Mouse (Mus musculus): Measurements from ENCODE around the gene Cnnm4. TPM values are rescaled to one million over a fixed set of nuclear protein-coding genes. Genes with fewer than 3 reads are reported as not detected.
A peak's percentile ranks its signal among the peaks of the same experiment; 100 is the strongest.

Cnnm4 gene
- total RNA-seq, 1 experiment = 10.7 TPM

DNA sequence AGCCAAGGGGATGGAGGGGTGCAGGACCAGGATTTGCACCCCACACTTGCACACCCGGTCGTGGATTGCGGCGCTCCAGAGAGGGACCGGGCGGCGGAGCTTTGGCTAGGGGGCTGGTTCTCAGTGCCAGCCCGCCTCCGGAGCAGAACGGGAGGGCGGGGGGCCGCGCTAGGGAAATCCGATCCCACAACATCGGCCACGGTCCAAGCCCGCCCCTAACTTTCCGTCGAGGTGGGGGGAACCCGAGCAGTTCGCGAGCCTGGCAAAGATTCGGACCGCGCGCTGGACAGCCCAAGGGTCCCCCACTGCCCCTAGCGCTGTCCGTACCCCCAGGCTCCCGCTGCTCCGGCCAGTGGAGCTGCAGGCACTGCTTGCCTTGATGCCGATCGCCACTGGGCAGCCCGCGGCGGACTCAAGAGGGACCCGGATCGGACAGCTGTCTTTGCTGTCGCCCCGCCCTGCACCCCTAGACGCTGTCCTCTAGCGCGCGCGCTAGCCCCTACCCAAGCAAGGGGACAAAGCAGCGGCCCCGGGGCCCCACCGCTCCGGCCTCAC lies 86.1 kb downstream of the Cnnm4 start:
- Histone ChIP-seq H3K4me3 (ENCODE audit: insufficient read depth in 1 of 2, low read depth in 1 of 2, low read length in 2 of 2, poor library complexity in 1 of 2, severe bottlenecking in 1 of 2) (peak overlapping the region; percentile 89 to 97), H3K36me3 (ENCODE audit: control insufficient read depth, insufficient read depth, low read length, poor library complexity, severe bottlenecking) (no peaks in the 10 kb centered on the region; the same call in 1 of the 2 replicates), H3K9me3 (ENCODE audit: control insufficient read depth, insufficient read depth, low read depth, low read length) (no peaks in the 10 kb centered on the region), H3K9ac (ENCODE audit: insufficient read depth, low read depth, low read length, poor library complexity, severe bottlenecking) (peak overlapping the region; percentile 49), H3K27ac (ENCODE audit: insufficient read depth, low read depth, low read length, poor library complexity, severe bottlenecking) (no peak overlapping the region), H3K4me1 (ENCODE audit: control insufficient read depth in 2 of 2, insufficient read depth in 2 of 2, low read length in 2 of 2, poor library complexity in 1 of 2) (peaks cover 3 to 16% of the 10 kb centered on the region in 2 experiments; a peak in 2 of 4 replicates)
- no peak for TF ChIP-seq CHD2 (IDR thresholded peaks at IDR 0.05; ENCODE audit: low read depth, low read length)
- no peak for TF ChIP-seq HCFC1 (IDR thresholded peaks at IDR 0.05; ENCODE audit: borderline replicate concordance, insufficient read depth, low read length)
- no peak for TF ChIP-seq MAFK (IDR thresholded peaks at IDR 0.05; ENCODE audit: insufficient read depth, low read depth, low read length)
- no peak for TF ChIP-seq ZC3H11A (IDR thresholded peaks at IDR 0.05; ENCODE audit: borderline replicate concordance, low read depth, low read length)
- no peak for TF ChIP-seq ZNF384 (IDR thresholded peaks at IDR 0.05; ENCODE audit: low read depth, low read length)
- in situ Hi-C loops (cut with MboI; ENCODE audit: low sequenced_read_pairs in 2 of 2, unreplicated experiment in 2 of 2) = no loop called here
- no peak for DNase-seq (ENCODE audit: low read depth, low spot score)

Other genes starting within 250 kb of the Cnnm4 start
- 136 and 169 TPM in 2 replicates for gene Uggt1, start 226.9 kb upstream of the Cnnm4 start, total RNA-seq (2012; rRNA removed)
- 0.18 and 0.26 TPM in 2 replicates for gene Neurl3, start 196.9 kb upstream of the Cnnm4 start, total RNA-seq (2012; rRNA removed)
- gene Arid5a, start 163.9 kb upstream of the Cnnm4 start, total RNA-seq (2012; rRNA removed) = 5.2 and 7.9 TPM in 2 replicates
- 27.0 and 31.8 TPM in 2 replicates for gene Kansl3, start 102.4 kb upstream of the Cnnm4 start, total RNA-seq (2012; rRNA removed)
- 0.13 and 0.21 TPM in 2 replicates for gene Fer1l5, start 99.3 kb upstream of the Cnnm4 start, total RNA-seq (2012; rRNA removed)
- 10.9 and 13.0 TPM in 2 replicates for gene Lman2l, start 26.3 kb upstream of the Cnnm4 start, total RNA-seq (2012; rRNA removed)
- gene Cnnm3, start 40.2 kb downstream of the Cnnm4 start, total RNA-seq (2012; rRNA removed) = 28.6 and 50.7 TPM in 2 replicates
- 5.0 and 5.5 TPM in 2 replicates for gene Ankrd23, start 65.3 kb downstream of the Cnnm4 start, total RNA-seq (2012; rRNA removed)
- 0.21 TPM in 1 of 2 replicates, not detected in the other for gene Gm42417, start 67.8 kb downstream of the Cnnm4 start, total RNA-seq (2012; rRNA removed)
- gene Ankrd39, start 75.8 kb downstream of the Cnnm4 start, total RNA-seq (2012; rRNA removed) = 11.3 and 15.7 TPM in 2 replicates
- 9.8 and 10.0 TPM in 2 replicates for gene Sema4c, start 86.7 kb downstream of the Cnnm4 start, total RNA-seq (2012; rRNA removed)
- gene Fam178b, start 211.6 kb downstream of the Cnnm4 start, total RNA-seq (2012; rRNA removed) = 8.0 and 11.2 TPM in 2 replicates
- 598 and 769 TPM in 2 replicates for gene Cox5b, start 219.8 kb downstream of the Cnnm4 start, total RNA-seq (2012; rRNA removed)
- not detected in 2 replicates for gene 4933424G06Rik, start 238.5 kb downstream of the Cnnm4 start, total RNA-seq (2012; rRNA removed)
- 115 and 129 TPM in 2 replicates for gene Actr1b, start 242.8 kb downstream of the Cnnm4 start, total RNA-seq (2012; rRNA removed)

Data from ES-E14 (cell line).